Mouse (Mus musculus) neural tube, embryonic 15.5 days (tissue): ENCODE results near the gene Ybx3. TPM values are rescaled to one million over a fixed set of nuclear protein-coding genes. Genes with fewer than 3 reads are reported as not detected.

ENCODE experiments used
- ATAC-seq: fragments of 200-750 bp; cut with Nextera tagmentation; 2 replicates; pipeline ENCODE4 v1.8.0; 2017; ENCODE audit warnings: mild to moderate bottlenecking, moderate TSS enrichment, moderate library complexity; ENCODE audit not compliant: low FRiP score
- H3K27ac ChIP-seq: fragments of 300-500 bp; sonication (generic); replicated peaks from 2 replicates; pipeline ENCODE4 v1.5.1; 2015; ENCODE audit warnings: mild to moderate bottlenecking, inconsistent platforms
- H3K27me3 ChIP-seq: fragments of 300-500 bp; sonication (generic); replicated peaks from 2 replicates; pipeline ENCODE4 v1.6.1; 2015; ENCODE audit warnings: inconsistent platforms
- H3K36me3 ChIP-seq: fragments of 300-500 bp; sonication (generic); 2 replicates; pipeline ENCODE4 v1.6.1; 2015; ENCODE audit warnings: inconsistent platforms
- H3K4me1 ChIP-seq: fragments of 300-500 bp; sonication (generic); 2 replicates; pipeline ENCODE4 v1.6.1; 2015; ENCODE audit warnings: inconsistent platforms
- H3K4me2 ChIP-seq: fragments of 300-500 bp; sonication (generic); 2 replicates; pipeline ENCODE4 v1.6.1; 2015; ENCODE audit warnings: inconsistent platforms, mild to moderate bottlenecking, moderate library complexity
- H3K4me3 ChIP-seq: fragments of 300-500 bp; sonication (generic); replicated peaks from 2 replicates; pipeline ENCODE4 v1.5.1; 2015; ENCODE audit warnings: mild to moderate bottlenecking, inconsistent platforms
- H3K9ac ChIP-seq: fragments of 300-500 bp; sonication (generic); replicated peaks from 2 replicates; pipeline ENCODE4 v1.6.1; 2015; ENCODE audit warnings: mild to moderate bottlenecking, inconsistent platforms
- H3K9me3 ChIP-seq: fragments of 300-500 bp; sonication (generic); replicated peaks from 2 replicates; pipeline ENCODE4 v1.6.1; 2016; ENCODE audit warnings: inconsistent platforms
- WGBS: fragments of 180-500 bp; shearing (Covaris S2); methylation state at CpG from one replicate; pipeline ENCODE4 v1.1.7; 2015; ENCODE audit warnings: mixed read lengths; 5-methylcytosine and 5-hydroxymethylcytosine counted together
- polyA plus RNA-seq: library from polyadenylated mRNA; unstranded; fragments of >200 nt; fragmentation: Nextera tagmentation; extraction: Ambion mirVana; gene quantifications from 2 replicates; pipeline ENCODE4 v1.2.1, GENCODE M21; 2015

Gene Ybx3
- polyA plus RNA-seq, 1 experiment from 2014 or later = 23.2 TPM

- Histone ChIP-seq H3K4me1 (peaks cover 38% of the 10 kb centered on the region), H3K9ac (no peak overlapping the region), H3K27ac (peak overlapping the region; percentile 48; the same call in 1 of the 2 replicates), H3K36me3 (peaks cover 39% of the 10 kb centered on the region), H3K27me3 (no peaks in the 10 kb centered on the region), H3K4me2 (peak overlapping the region; percentile 22), H3K9me3 (no peaks in the 10 kb centered on the region), H3K4me3 (no peak overlapping the region)
- 0 out of 2 replicates have a peak, but pooled peaks have one; percentile 28 for ATAC-seq
- 38% methylated on average over 14 of the region's 14 CpGs for WGBS
Observed at GRCm38 (mm10) chr6:131382232-131382983, 5.9 kb downstream of the Ybx3 start.

- H3K4me3 ChIP-seq = no peak overlapping the region
- ATAC-seq = no peak
- 95% methylated on average over 18 of the region's 18 CpGs for WGBS
- peaks cover 65% of the 10 kb centered on the region for H3K36me3 ChIP-seq
- H3K4me1 ChIP-seq = peaks cover 20% of the 10 kb centered on the region
- no peak overlapping the region for H3K9ac ChIP-seq
- H3K4me2 ChIP-seq = no peak overlapping the region
- H3K27me3 ChIP-seq = no peaks in the 10 kb centered on the region
- H3K9me3 ChIP-seq = no peaks in the 10 kb centered on the region
- H3K27ac ChIP-seq = no peak overlapping the region
Observed at GRCm38 (mm10) chr6:131378858-131379428, 9.3 kb downstream of the Ybx3 start.

GRCm38 (mm10) chr6:131377378-131377777 lies 10.9 kb downstream of the Ybx3 start:
- WGBS = 97% methylated on average over 5 of the region's 5 CpGs
- Histone ChIP-seq H3K36me3 (peaks cover 74% of the 10 kb centered on the region), H3K9me3 (no peaks in the 10 kb centered on the region), H3K27me3 (no peaks in the 10 kb centered on the region), H3K4me1 (peaks cover 4% of the 10 kb centered on the region), H3K9ac (no peak overlapping the region), H3K27ac (no peak overlapping the region), H3K4me2 (no peak overlapping the region), H3K4me3 (no peak overlapping the region)
- no peak for ATAC-seq

GRCm38 (mm10) chr6:131374594-131375340 lies 13.5 kb downstream of the Ybx3 start:
- WGBS = 90% methylated on average over 13 of the region's 13 CpGs
- Histone ChIP-seq H3K27me3 (no peaks in the 10 kb centered on the region), H3K27ac (no peak overlapping the region), H3K4me3 (no peak overlapping the region), H3K9me3 (no peaks in the 10 kb centered on the region), H3K9ac (no peak overlapping the region), H3K4me1 (no peaks in the 10 kb centered on the region), H3K4me2 (no peak overlapping the region), H3K36me3 (peaks cover 69% of the 10 kb centered on the region)
- ATAC-seq = no peak

GRCm38 (mm10) chr6:131373160-131373559 lies 15.1 kb downstream of the Ybx3 start:
- Histone ChIP-seq H3K4me1 (no peaks in the 10 kb centered on the region), H3K9me3 (no peaks in the 10 kb centered on the region), H3K4me3 (no peak overlapping the region), H3K27me3 (no peaks in the 10 kb centered on the region), H3K4me2 (no peak overlapping the region), H3K36me3 (peaks cover 61% of the 10 kb centered on the region), H3K9ac (no peak overlapping the region), H3K27ac (no peak overlapping the region)
- WGBS = 94% methylated on average over 5 of the region's 5 CpGs
- no peak for ATAC-seq

GRCm38 (mm10) chr6:131370767-131371166 lies 17.5 kb downstream of the Ybx3 start:
- H3K4me3 ChIP-seq = no peak overlapping the region
- no peak overlapping the region for H3K9ac ChIP-seq
- no peaks in the 10 kb centered on the region for H3K9me3 ChIP-seq
- peaks cover 54% of the 10 kb centered on the region for H3K36me3 ChIP-seq
- 95% methylated on average over 5 of the region's 5 CpGs for WGBS
- no peak overlapping the region for H3K27ac ChIP-seq
- H3K27me3 ChIP-seq = no peaks in the 10 kb centered on the region
- H3K4me2 ChIP-seq = no peak overlapping the region
- ATAC-seq = no peak
- H3K4me1 ChIP-seq = no peaks in the 10 kb centered on the region

GRCm38 (mm10) chr6:131369866-131370616 lies 18.2 kb downstream of the Ybx3 start:
- Histone ChIP-seq H3K36me3 (peaks cover 49% of the 10 kb centered on the region), H3K4me2 (no peak overlapping the region), H3K27ac (no peak overlapping the region), H3K9ac (no peak overlapping the region), H3K4me1 (no peaks in the 10 kb centered on the region), H3K27me3 (no peaks in the 10 kb centered on the region), H3K4me3 (no peak overlapping the region), H3K9me3 (no peaks in the 10 kb centered on the region)
- WGBS = 72% methylated on average over 8 of the region's 8 CpGs
- ATAC-seq = no peak

- 45% methylated on average over 4 of the region's 4 CpGs for WGBS
- Histone ChIP-seq H3K36me3 (peaks cover 51% of the 10 kb centered on the region), H3K4me2 (no peak overlapping the region), H3K9me3 (no peaks in the 10 kb centered on the region), H3K9ac (no peak overlapping the region), H3K27me3 (no peaks in the 10 kb centered on the region), H3K4me3 (no peak overlapping the region), H3K4me1 (no peaks in the 10 kb centered on the region), H3K27ac (no peak overlapping the region)
- ATAC-seq = peak; percentile 75; the same call in 1 of the 2 replicates
Observed at GRCm38 (mm10) chr6:131367101-131367500, 21.2 kb downstream of the Ybx3 start.

- H3K27me3 ChIP-seq = no peaks in the 10 kb centered on the region
- no peaks in the 10 kb centered on the region for H3K4me1 ChIP-seq
- H3K9ac ChIP-seq = no peak overlapping the region
- 93% methylated on average over 2 of the region's 2 CpGs for WGBS
- no peak overlapping the region for H3K4me3 ChIP-seq
- H3K9me3 ChIP-seq = no peaks in the 10 kb centered on the region
- H3K27ac ChIP-seq = no peak overlapping the region
- peaks cover 40% of the 10 kb centered on the region for H3K36me3 ChIP-seq
- H3K4me2 ChIP-seq = no peak overlapping the region
- ATAC-seq = no peak
Observed at GRCm38 (mm10) chr6:131364353-131364752, 23.9 kb downstream of the Ybx3 start.

- Histone ChIP-seq H3K4me3 (no peak overlapping the region), H3K27ac (no peak overlapping the region), H3K27me3 (no peaks in the 10 kb centered on the region), H3K4me1 (no peaks in the 10 kb centered on the region), H3K4me2 (no peak overlapping the region), H3K36me3 (peaks cover 32% of the 10 kb centered on the region), H3K9me3 (no peaks in the 10 kb centered on the region), H3K9ac (no peak overlapping the region)
- no peak for ATAC-seq
- WGBS = 81% methylated on average over 7 of the region's 7 CpGs
Observed at GRCm38 (mm10) chr6:131362987-131363765, 25.1 kb downstream of the Ybx3 start.

- WGBS = 87% methylated on average over 5 of the region's 5 CpGs
- Histone ChIP-seq H3K9me3 (no peaks in the 10 kb centered on the region), H3K4me2 (no peak overlapping the region), H3K27ac (no peak overlapping the region), H3K4me1 (no peaks in the 10 kb centered on the region), H3K9ac (no peak overlapping the region), H3K36me3 (peaks cover 19% of the 10 kb centered on the region), H3K4me3 (no peak overlapping the region), H3K27me3 (no peaks in the 10 kb centered on the region)
- ATAC-seq = no peak
Observed at GRCm38 (mm10) chr6:131360693-131361092, 27.6 kb downstream of the Ybx3 start.
